Mouse (Mus musculus): Measurements from ENCODE around the gene Tmem123. TPM values are rescaled to one million over a fixed set of nuclear protein-coding genes. Genes with fewer than 3 reads are reported as not detected.

Tmem123 gene
- polyA plus RNA-seq, 1 experiment from 2014 or later: 135 TPM

DNA sequence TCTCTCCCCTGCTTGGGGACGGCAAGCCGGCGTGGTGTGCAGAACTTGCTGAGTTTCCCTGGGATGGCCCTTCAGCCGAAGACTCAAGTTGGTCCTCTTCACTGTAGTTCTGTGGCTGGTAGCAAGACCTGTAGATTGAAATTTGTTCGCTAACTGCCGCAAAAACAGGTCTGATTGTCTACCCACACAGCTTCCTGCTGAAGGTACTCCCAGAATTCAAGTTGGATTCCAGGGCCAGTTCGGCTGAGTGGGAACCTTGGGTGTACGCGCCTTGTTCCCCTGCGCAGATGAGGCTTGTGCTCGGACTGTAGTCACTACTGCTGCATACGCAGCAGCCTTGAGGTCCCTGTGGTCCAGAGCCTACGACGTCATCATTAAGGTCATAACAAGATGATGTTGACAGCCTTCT is 626 bp downstream of the Tmem123 start:
- peak overlapping the region; percentile 84 for H3K27ac ChIP-seq
- H3K4me1 ChIP-seq: peaks cover 9% of the 10 kb centered on the region; the same call in 1 of the 2 replicates
- peak overlapping the region; percentile 78 for H3K4me3 ChIP-seq
- WGBS: under 1% methylated on average over 14 of the region's 14 CpGs
- no peaks in the 10 kb centered on the region for H3K27me3 ChIP-seq
- H3K36me3 ChIP-seq: peaks cover 8% of the 10 kb centered on the region; the same call in 1 of the 2 replicates
- H3K4me2 ChIP-seq: peak overlapping the region; percentile 74
- H3K9me3 ChIP-seq: no peaks in the 10 kb centered on the region
- H3K9ac ChIP-seq: peak overlapping the region; percentile 69
- no peak for ATAC-seq (ENCODE audit: insufficient number of reproducible peaks, low FRiP score, low TSS enrichment, low read depth)

DNA sequence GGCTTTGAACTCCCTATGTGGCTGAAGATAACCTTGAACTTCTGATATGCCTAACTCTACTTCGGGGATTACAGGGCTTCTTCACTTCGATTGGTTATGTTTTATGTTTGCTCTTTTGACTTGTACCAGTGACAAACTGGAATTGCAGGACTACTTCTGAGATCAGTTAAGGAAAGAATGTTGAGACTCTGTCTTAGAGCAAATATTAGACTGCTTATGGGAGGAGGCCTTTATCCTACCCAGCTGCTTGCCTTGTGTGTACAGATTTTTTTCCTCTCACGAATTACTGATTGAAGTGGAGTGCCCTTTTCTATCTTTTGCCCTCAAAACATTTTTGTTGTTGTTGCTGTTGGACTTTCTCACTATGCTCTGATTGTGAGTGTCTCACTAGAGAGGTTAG is 1.4 kb downstream of the Tmem123 start:
- no peak for ATAC-seq (ENCODE audit: insufficient number of reproducible peaks, low FRiP score, low TSS enrichment, low read depth)
- no peaks in the 10 kb centered on the region for H3K27me3 ChIP-seq
- H3K36me3 ChIP-seq: peaks cover 14% of the 10 kb centered on the region
- H3K9ac ChIP-seq: no peak overlapping the region
- H3K27ac ChIP-seq: no peak overlapping the region
- 46% methylated on average over 3 of the region's 3 CpGs for WGBS
- no peaks in the 10 kb centered on the region for H3K9me3 ChIP-seq
- peak overlapping the region; percentile 74 for H3K4me2 ChIP-seq
- peak overlapping the region; percentile 78 for H3K4me3 ChIP-seq
- peaks cover 9% of the 10 kb centered on the region; the same call in 1 of the 2 replicates for H3K4me1 ChIP-seq

DNA sequence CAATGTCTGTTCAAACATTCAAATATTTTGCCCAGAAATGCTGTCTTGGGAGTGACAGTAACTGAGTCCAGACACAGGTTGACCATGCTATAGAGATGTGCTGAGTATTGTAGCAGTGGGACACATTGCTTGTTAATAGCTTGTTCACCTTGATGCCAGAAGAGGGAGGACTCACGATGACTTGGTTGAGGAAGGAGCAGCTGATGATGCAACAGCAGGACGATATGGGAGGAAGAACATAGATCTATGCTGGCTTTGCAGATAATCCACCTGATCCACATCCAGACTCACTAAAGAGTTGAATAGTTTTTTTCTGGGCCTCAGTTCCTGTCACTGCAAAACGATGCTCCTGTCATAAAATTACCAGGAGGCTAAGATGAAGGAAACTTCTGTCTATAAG is 2.7 kb downstream of the Tmem123 start:
- Histone ChIP-seq H3K27me3 (no peaks in the 10 kb centered on the region), H3K27ac (no peak overlapping the region), H3K9me3 (no peaks in the 10 kb centered on the region), H3K4me3 (no peak overlapping the region), H3K4me2 (no peak overlapping the region), H3K4me1 (peaks cover 9% of the 10 kb centered on the region; the same call in 1 of the 2 replicates), H3K9ac (no peak overlapping the region), H3K36me3 (peaks cover 14% of the 10 kb centered on the region)
- WGBS: 65% methylated on average over 3 of the region's 3 CpGs
- ATAC-seq (ENCODE audit: insufficient number of reproducible peaks, low FRiP score, low TSS enrichment, low read depth): no peak

DNA sequence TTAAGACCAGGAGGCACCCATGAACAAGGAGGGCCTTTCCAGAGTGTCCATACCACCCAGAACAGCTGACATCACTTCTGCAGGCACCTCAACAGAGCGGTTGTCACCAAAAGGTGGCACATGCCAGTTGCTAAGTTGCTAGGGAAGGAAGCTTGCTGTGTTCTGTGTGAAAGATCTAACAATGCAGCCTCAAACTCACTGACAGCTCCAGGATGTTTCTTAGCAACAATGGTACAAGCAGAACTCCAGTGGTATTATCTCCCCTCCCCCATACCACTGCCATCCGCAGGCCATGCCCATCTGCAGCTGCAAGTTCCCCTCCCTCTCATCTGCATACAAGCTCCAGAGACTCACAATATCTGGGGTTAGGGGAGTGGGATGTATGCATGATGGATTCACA is 3.7 kb downstream of the Tmem123 start:
- Histone ChIP-seq H3K27ac (no peak overlapping the region), H3K9ac (no peak overlapping the region), H3K4me1 (peaks cover 9% of the 10 kb centered on the region; the same call in 1 of the 2 replicates), H3K4me2 (no peak overlapping the region), H3K27me3 (no peaks in the 10 kb centered on the region), H3K9me3 (no peaks in the 10 kb centered on the region), H3K36me3 (peaks cover 14% of the 10 kb centered on the region), H3K4me3 (no peak overlapping the region)
- WGBS: 55% methylated on average over 2 of the region's 2 CpGs
- ATAC-seq (ENCODE audit: insufficient number of reproducible peaks, low FRiP score, low TSS enrichment, low read depth): no peak

DNA sequence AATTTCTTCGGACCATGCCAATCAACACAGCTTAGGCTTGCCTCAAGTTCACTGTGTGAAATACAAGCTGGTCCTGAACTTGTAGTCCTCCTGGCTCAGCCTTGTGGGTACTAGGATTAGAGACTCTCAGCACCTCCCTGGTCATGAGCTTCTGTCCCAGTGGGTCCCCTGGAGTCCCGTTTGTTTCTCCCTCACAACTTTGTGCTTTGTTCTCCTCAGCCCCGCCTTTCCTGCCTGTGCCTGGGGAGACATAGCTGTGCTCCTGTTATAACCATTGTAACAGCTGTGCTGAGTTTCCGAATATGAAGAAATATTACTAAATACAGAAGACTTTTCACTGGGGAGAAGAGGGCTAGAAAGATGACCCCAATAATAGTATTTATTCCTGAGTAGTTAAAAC is 5.2 kb downstream of the Tmem123 start:
- Histone ChIP-seq H3K9ac (no peak overlapping the region), H3K36me3 (peaks cover 24% of the 10 kb centered on the region)
- no peak for ATAC-seq (ENCODE audit: insufficient number of reproducible peaks, low FRiP score, low TSS enrichment, low read depth)

DNA sequence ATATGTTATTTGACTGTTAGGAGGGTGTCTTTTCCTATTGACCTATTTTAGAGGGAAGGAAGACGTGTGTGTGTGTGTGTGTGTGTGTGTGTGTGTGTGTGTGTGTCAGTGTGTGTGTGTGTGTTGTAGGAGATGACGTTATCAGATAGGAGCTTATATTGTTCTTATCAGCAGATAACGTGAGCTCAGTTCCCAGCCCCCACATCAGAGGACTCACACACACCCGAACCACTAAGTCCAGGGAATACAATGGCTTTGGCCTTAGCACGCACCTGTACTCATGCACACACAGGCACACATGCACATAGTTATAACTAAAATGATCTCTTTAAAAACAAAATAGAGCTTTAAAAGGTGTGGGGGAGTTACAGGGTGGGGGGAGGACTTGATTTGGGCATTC is 5.7 kb downstream of the Tmem123 start:
- Histone ChIP-seq H3K27ac (no peak overlapping the region), H3K9ac (no peak overlapping the region), H3K9me3 (no peaks in the 10 kb centered on the region), H3K4me1 (0 out of 2 replicates have a peak, but pooled peaks cover 2% of the 10 kb centered on the region), H3K4me3 (no peak overlapping the region), H3K36me3 (peaks cover 26% of the 10 kb centered on the region), H3K27me3 (no peaks in the 10 kb centered on the region), H3K4me2 (no peak overlapping the region)
- 79% methylated on average over 5 of the region's 5 CpGs for WGBS
- no peak for ATAC-seq (ENCODE audit: insufficient number of reproducible peaks, low FRiP score, low TSS enrichment, low read depth)

More for the DNA sequence above, 5.2 kb downstream of the Tmem123 start:
- no peak overlapping the region for H3K27ac ChIP-seq
- H3K27me3 ChIP-seq: no peaks in the 10 kb centered on the region
- 62% methylated on average over 4 of the region's 4 CpGs for WGBS
- H3K4me1 ChIP-seq: 0 out of 2 replicates have a peak, but pooled peaks cover 2% of the 10 kb centered on the region
- no peaks in the 10 kb centered on the region for H3K9me3 ChIP-seq
- H3K4me3 ChIP-seq: no peak overlapping the region
- no peak overlapping the region for H3K4me2 ChIP-seq

DNA sequence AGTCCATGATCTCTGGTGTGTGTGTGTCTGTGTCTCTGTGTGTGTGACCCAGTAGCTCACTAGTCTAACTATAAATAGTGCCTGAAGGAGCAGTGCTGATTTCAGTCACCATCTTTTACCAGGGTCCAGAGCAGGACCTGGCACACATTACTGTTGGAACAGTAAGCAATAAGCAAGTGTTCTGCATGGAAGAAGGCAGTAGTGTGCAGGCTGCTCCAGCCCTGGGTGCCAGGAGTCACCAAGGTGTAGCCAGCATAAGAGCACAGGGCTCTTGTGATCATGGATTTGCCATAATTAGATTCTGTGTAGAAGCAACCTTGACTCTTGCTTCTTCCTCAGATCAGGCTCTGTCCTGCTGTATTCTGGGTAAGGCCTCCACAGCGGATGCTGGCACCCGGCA is 8.5 kb downstream of the Tmem123 start:
- Histone ChIP-seq H3K4me1 (0 out of 2 replicates have a peak, but pooled peaks cover 2% of the 10 kb centered on the region), H3K36me3 (peaks cover 26% of the 10 kb centered on the region), H3K4me3 (no peak overlapping the region), H3K27ac (no peak overlapping the region), H3K27me3 (no peaks in the 10 kb centered on the region), H3K4me2 (no peak overlapping the region), H3K9me3 (no peaks in the 10 kb centered on the region), H3K9ac (no peak overlapping the region)
- ATAC-seq (ENCODE audit: insufficient number of reproducible peaks, low FRiP score, low TSS enrichment, low read depth): no peak
- 92% methylated on average over 2 of the region's 2 CpGs for WGBS

DNA sequence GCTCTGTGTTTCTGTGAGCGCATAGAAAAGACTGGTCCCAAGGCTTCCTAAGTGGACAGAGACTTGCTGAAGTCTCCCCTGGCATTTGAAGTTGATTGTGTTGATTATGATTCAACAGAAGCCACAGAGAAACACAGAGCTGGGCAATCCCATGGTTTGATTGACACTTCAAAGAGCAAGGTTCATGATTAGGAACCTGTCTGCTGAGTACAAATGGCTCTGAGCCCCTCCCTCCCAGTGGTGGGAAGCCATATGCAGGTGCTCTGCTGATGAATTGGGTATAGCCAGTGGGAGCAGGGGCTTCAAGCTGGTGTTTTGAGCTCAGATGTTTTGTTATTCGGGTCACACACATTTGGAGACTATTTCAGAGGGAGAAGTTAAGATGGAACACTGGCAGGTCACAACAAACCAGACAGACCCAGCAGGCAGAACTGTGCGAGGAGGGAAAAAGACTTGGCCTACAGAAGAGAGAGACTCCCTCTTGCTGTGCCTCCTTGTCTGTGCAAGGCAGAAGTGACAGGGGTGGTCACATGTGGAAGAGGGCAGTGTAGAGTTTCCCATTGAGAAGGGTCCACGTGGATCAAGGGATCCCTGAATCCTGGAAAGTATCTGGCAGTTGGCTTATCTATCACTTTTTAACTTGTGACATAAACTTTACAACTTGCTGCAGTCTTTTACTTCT is 9.1 kb downstream of the Tmem123 start:
- Histone ChIP-seq H3K27me3 (no peaks in the 10 kb centered on the region), H3K9ac (no peak overlapping the region), H3K4me1 (no peaks in the 10 kb centered on the region), H3K4me2 (no peak overlapping the region), H3K36me3 (peaks cover 26% of the 10 kb centered on the region), H3K4me3 (no peak overlapping the region), H3K27ac (no peak overlapping the region), H3K9me3 (no peaks in the 10 kb centered on the region)
- ATAC-seq (ENCODE audit: insufficient number of reproducible peaks, low FRiP score, low TSS enrichment, low read depth): no peak
- 76% methylated on average over 4 of the region's 4 CpGs for WGBS

DNA sequence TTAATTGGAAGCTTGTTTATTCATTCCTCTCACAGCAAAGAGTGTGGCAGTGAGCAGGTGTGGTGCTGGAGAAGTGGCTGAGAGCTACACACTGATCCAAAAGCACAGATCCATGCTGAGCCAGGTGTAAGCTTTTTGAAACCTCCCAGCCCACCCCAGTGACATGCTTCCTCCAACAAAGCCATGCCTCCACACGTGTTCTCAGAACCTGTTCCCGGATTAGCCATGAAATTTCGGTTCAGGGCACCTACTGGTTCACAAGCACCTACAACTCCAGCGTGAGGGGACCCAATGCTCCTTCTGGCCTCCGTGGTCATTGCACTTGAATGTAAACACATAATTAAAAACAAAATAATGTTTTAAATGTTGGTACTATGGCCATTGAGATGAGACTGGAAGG is 9.8 kb downstream of the Tmem123 start:
- Histone ChIP-seq H3K9ac (no peak overlapping the region), H3K4me3 (no peak overlapping the region), H3K4me2 (no peak overlapping the region), H3K36me3 (peaks cover 22% of the 10 kb centered on the region), H3K27me3 (no peaks in the 10 kb centered on the region), H3K27ac (no peak overlapping the region), H3K4me1 (no peaks in the 10 kb centered on the region), H3K9me3 (no peaks in the 10 kb centered on the region)
- 95% methylated on average over 5 of the region's 5 CpGs for WGBS
- no peak for ATAC-seq (ENCODE audit: insufficient number of reproducible peaks, low FRiP score, low TSS enrichment, low read depth)

DNA sequence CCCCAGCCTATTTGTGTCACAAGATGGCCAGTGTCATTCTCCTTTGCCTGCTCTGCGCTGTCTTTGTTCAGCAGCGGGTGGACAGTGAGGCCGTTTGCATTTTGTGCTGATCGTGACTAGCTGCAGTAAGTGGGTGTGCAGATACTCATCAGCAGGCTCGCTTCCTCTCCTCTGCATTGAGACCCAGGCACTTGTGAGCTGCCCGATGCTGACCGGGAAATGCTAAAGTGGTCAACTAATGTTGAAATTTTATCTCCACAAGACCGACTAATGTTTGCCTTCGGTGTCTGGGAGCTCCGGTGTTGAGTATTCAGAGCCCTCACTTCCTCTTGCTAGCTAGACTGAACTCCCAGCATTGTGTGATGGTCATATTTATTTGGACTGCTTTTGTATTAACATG is 10.7 kb downstream of the Tmem123 start:
- no peak for ATAC-seq (ENCODE audit: insufficient number of reproducible peaks, low FRiP score, low TSS enrichment, low read depth)
- 92% methylated on average over 10 of the region's 10 CpGs for WGBS
- H3K36me3 ChIP-seq: peaks cover 19% of the 10 kb centered on the region

DNA sequence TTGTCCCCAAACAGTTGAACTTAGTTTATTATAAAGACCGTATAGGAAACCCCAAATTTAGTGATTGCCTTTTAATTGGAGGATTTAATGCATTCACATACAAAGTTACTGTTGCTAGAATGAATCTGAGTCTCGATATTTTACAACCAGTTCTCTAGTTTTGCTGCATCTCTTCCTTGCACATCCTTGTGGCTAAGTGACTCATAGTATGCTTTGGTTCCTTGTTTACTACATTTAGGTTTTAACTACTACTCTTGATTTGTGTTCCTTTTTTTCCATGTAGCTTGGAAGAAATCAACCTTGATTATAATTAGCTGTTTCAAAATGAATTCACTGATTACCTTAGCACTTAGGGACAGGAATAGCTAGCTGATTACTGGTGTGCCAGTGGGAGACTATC is 11.2 kb downstream of the Tmem123 start:
- WGBS: 89% methylated on average over 2 of the region's 2 CpGs
- ATAC-seq (ENCODE audit: insufficient number of reproducible peaks, low FRiP score, low TSS enrichment, low read depth): no peak
- Histone ChIP-seq H3K36me3 (peaks cover 15% of the 10 kb centered on the region), H3K4me2 (no peak overlapping the region), H3K4me3 (no peak overlapping the region), H3K9me3 (no peaks in the 10 kb centered on the region), H3K9ac (no peak overlapping the region), H3K27me3 (no peaks in the 10 kb centered on the region), H3K27ac (no peak overlapping the region), H3K4me1 (no peaks in the 10 kb centered on the region)

More for the DNA sequence above, 10.7 kb downstream of the Tmem123 start:
- H3K4me3 ChIP-seq: no peak overlapping the region
- no peak overlapping the region for H3K4me2 ChIP-seq
- H3K4me1 ChIP-seq: no peaks in the 10 kb centered on the region
- H3K9me3 ChIP-seq: no peaks in the 10 kb centered on the region
- no peaks in the 10 kb centered on the region for H3K27me3 ChIP-seq
- H3K27ac ChIP-seq: no peak overlapping the region
- H3K9ac ChIP-seq: no peak overlapping the region

DNA sequence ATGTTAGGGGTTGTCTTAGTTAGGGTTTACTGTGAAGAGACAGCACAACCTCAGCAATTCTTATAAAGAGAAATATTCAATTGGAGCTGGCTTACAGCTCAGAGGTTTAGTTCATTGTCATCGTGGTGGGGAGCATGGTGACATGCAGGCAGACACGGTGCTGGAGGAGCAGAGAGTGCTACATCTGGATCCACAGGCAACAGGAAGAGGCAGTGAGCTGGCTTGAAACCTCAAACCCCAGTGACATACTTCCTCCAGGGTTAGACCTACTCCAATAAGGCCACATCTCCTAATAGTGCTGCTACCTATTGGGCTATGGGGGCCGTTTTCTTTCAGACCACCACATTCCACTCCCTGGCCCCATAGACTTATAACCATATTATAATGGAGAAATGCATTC is 12.1 kb downstream of the Tmem123 start:
- no peak overlapping the region for H3K4me2 ChIP-seq
- WGBS: 79% methylated on average over 3 of the region's 3 CpGs
- H3K4me3 ChIP-seq: no peak overlapping the region
- H3K36me3 ChIP-seq: peaks cover 12% of the 10 kb centered on the region
- H3K9ac ChIP-seq: no peak overlapping the region
- H3K27me3 ChIP-seq: no peaks in the 10 kb centered on the region
- no peak overlapping the region for H3K27ac ChIP-seq
- H3K9me3 ChIP-seq: no peaks in the 10 kb centered on the region
- no peak for ATAC-seq (ENCODE audit: insufficient number of reproducible peaks, low FRiP score, low TSS enrichment, low read depth)
- H3K4me1 ChIP-seq: no peaks in the 10 kb centered on the region

All from limb, embryonic 15.5 days (tissue).